Mouse (Mus musculus): ENCODE measurements around the gene Tcf7l1.

Tcf7l1 gene

GRCm38 (mm10) chr6:72583211-72583839 lies 205.7 kb downstream of the Tcf7l1 start:
- DNase-seq, result no peak

- DNase-seq, result peak; percentile 34
Observed at GRCm38 (mm10) chr6:72581625-72582382, 207.2 kb downstream of the Tcf7l1 start.
